Mouse (Mus musculus) layer of hippocampus, adult 2 months (tissue): ENCODE data around the gene Fam117a. TPM values are rescaled to one million over a fixed set of nuclear protein-coding genes. Genes with fewer than 3 reads are reported as not detected.

Source experiments
- DNase-seq, 2 experiments: peaks; one replicate each; pipeline ENCODE4 v3.0.0; 2022; ENCODE audit warnings: low spot score in 2 of 2
- H3K27ac ChIP-seq: fragments of 200-600 bp; 2 replicates; pipeline ENCODE4 v1.8.1; 2022
- H3K4me3 ChIP-seq: fragments of 200-600 bp; 2 replicates; pipeline ENCODE4 v1.8.1; 2022; ENCODE audit warnings: mild to moderate bottlenecking
- CTCF ChIP-seq: fragments of 200-600 bp; conservative IDR thresholded peaks from 2 replicates; pipeline ENCODE4 v1.8.1; 2022; ENCODE audit warnings: antibody characterized with exemption, mild to moderate bottlenecking, moderate library complexity
- total RNA-seq, 2 experiments: library from RNA; stranded (reverse); gene quantifications; 2 replicates each; pipeline ENCODE4 v1.2.3; 2021

Gene Fam117a
- total RNA-seq, 2 experiments from 2014 or later: 4.1 to 6.0 TPM

GRCm38 (mm10) chr11:95311425-95311807 is 25.4 kb upstream of the Fam117a start:
- TF ChIP-seq CTCF: no peak
- peak overlapping the region; percentile 99; the same call in 1 of the 2 replicates for H3K27ac ChIP-seq
- no peak for DNase-seq
- H3K4me3 ChIP-seq: peak overlapping the region; percentile 100; the same call in 1 of the 2 replicates

- TF ChIP-seq CTCF: no peak
- Histone ChIP-seq H3K4me3 (no peak overlapping the region), H3K27ac (no peak overlapping the region)
- DNase-seq: no peak
Measured at GRCm38 (mm10) chr11:95315215-95315955, 21.4 kb upstream of the Fam117a start.

- no peak for TF ChIP-seq CTCF
- DNase-seq: no peak
- H3K4me3 ChIP-seq: no peak overlapping the region
- no peak overlapping the region for H3K27ac ChIP-seq
Measured at GRCm38 (mm10) chr11:95318116-95318515, 18.7 kb upstream of the Fam117a start.

GRCm38 (mm10) chr11:95319506-95319905 is 17.3 kb upstream of the Fam117a start:
- peak; percentile 54 for TF ChIP-seq CTCF
- no peak for DNase-seq
- H3K4me3 ChIP-seq: no peak overlapping the region
- no peak overlapping the region for H3K27ac ChIP-seq

- no peak for DNase-seq
- no peak for TF ChIP-seq CTCF
- H3K4me3 ChIP-seq: no peak overlapping the region
- H3K27ac ChIP-seq: no peak overlapping the region; the same call in 1 of the 2 replicates
Measured at GRCm38 (mm10) chr11:95320010-95320409, 16.8 kb upstream of the Fam117a start.

GRCm38 (mm10) chr11:95324181-95324580 is 12.6 kb upstream of the Fam117a start:
- Histone ChIP-seq H3K4me3 (no peak overlapping the region), H3K27ac (no peak overlapping the region)
- no peak for TF ChIP-seq CTCF
- DNase-seq: no peak

- no peak overlapping the region for H3K4me3 ChIP-seq
- no peak for DNase-seq
- TF ChIP-seq CTCF: no peak
- no peak overlapping the region for H3K27ac ChIP-seq
Measured at GRCm38 (mm10) chr11:95325832-95326231, 11.0 kb upstream of the Fam117a start.

GRCm38 (mm10) chr11:95326243-95326642 is 10.6 kb upstream of the Fam117a start:
- no peak overlapping the region for H3K4me3 ChIP-seq
- DNase-seq: no peak
- no peak overlapping the region; the same call in 1 of the 2 replicates for H3K27ac ChIP-seq
- TF ChIP-seq CTCF: no peak

- H3K4me3 ChIP-seq: no peak overlapping the region
- H3K27ac ChIP-seq: no peak overlapping the region
- TF ChIP-seq CTCF: no peak
- DNase-seq: no peak
Measured at GRCm38 (mm10) chr11:95328629-95329028, 8.2 kb upstream of the Fam117a start.

GRCm38 (mm10) chr11:95330662-95331061 is 6.2 kb upstream of the Fam117a start:
- H3K27ac ChIP-seq: no peak overlapping the region
- DNase-seq: no peak
- no peak overlapping the region for H3K4me3 ChIP-seq
- TF ChIP-seq CTCF: no peak

GRCm38 (mm10) chr11:95333209-95333608 is 3.6 kb upstream of the Fam117a start:
- Histone ChIP-seq H3K4me3 (no peak overlapping the region), H3K27ac (no peak overlapping the region)
- no peak for DNase-seq
- TF ChIP-seq CTCF: no peak

GRCm38 (mm10) chr11:95333805-95334204 is 3.0 kb upstream of the Fam117a start:
- no peak overlapping the region for H3K27ac ChIP-seq
- no peak for DNase-seq
- TF ChIP-seq CTCF: no peak
- H3K4me3 ChIP-seq: no peak overlapping the region

GRCm38 (mm10) chr11:95334448-95335060 is 2.3 kb upstream of the Fam117a start:
- TF ChIP-seq CTCF: no peak
- no peak overlapping the region for H3K27ac ChIP-seq
- DNase-seq: no peak
- no peak overlapping the region for H3K4me3 ChIP-seq
